Mouse (Mus musculus): ENCODE results near the gene Has1. TPM values are rescaled to one million over a fixed set of nuclear protein-coding genes. Genes with fewer than 3 reads are reported as not detected.

The Has1 gene
- polyA plus RNA-seq, 1 experiment from 2014 or later, result 1.5 TPM

DNA sequence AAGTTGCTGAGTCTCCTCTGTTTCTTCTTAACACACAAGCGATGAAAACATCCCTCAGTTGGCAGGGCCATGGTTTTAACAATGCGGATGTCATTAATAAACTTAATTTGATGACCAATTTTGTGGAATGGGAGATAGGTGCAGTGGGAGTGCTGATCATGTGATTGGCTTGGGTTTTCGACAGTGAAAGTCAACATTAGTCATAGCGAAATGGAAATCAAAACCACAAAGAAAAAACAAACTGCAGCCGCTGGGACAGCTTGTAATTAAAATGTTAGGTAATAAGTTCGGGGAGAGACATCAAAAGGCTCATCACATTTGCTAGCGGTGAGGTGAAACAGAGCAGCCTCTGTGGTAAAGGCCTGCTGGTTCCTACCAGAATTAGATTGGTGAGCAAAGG is 14.2 kb downstream of the Has1 start:
- no peak overlapping the region for H3K4me2 ChIP-seq (replicated peaks)
- no peaks in the 10 kb centered on the region for H3K27me3 ChIP-seq
- peaks cover 28% of the 10 kb centered on the region for H3K4me1 ChIP-seq
- no peaks in the 10 kb centered on the region for H3K9me3 ChIP-seq
- no peak overlapping the region for H3K27ac ChIP-seq
- peaks cover 64% of the 10 kb centered on the region for H3K36me3 ChIP-seq
- no peak for ATAC-seq (ENCODE audit: low FRiP score, low read depth)
- 87% methylated on average over 7 of the region's 7 CpGs for WGBS
- H3K9ac ChIP-seq, result no peak overlapping the region
- no peak overlapping the region for H3K4me3 ChIP-seq

DNA sequence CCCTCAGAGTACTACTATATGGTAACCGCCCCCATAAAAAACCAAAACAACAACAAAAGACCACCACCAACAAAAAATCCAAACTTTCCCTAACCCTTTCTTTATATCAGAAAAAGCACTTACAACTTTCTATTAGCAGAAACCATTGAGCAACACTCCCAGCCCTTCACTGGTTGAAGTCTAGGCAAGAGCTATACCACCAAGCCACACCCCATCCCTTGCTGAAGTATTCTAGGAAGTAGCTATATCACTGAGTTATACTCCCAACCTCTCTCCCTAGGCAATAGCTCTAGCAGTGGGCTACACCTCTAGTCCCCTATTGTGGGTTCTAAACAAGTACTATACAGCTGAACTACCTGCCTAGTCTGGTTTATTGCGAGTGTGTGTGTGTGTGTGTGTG is 15.7 kb downstream of the Has1 start:
- H3K4me2 ChIP-seq (replicated peaks), result no peak overlapping the region
- no peak overlapping the region for H3K27ac ChIP-seq
- no peak overlapping the region for H3K4me3 ChIP-seq
- WGBS, result 91% methylated on average over 2 of the region's 2 CpGs
- no peaks in the 10 kb centered on the region for H3K9me3 ChIP-seq
- H3K27me3 ChIP-seq, result no peaks in the 10 kb centered on the region
- peaks cover 74% of the 10 kb centered on the region for H3K36me3 ChIP-seq
- no peak for ATAC-seq (ENCODE audit: low FRiP score, low read depth)
- no peak overlapping the region for H3K9ac ChIP-seq
- peaks cover 43% of the 10 kb centered on the region for H3K4me1 ChIP-seq

DNA sequence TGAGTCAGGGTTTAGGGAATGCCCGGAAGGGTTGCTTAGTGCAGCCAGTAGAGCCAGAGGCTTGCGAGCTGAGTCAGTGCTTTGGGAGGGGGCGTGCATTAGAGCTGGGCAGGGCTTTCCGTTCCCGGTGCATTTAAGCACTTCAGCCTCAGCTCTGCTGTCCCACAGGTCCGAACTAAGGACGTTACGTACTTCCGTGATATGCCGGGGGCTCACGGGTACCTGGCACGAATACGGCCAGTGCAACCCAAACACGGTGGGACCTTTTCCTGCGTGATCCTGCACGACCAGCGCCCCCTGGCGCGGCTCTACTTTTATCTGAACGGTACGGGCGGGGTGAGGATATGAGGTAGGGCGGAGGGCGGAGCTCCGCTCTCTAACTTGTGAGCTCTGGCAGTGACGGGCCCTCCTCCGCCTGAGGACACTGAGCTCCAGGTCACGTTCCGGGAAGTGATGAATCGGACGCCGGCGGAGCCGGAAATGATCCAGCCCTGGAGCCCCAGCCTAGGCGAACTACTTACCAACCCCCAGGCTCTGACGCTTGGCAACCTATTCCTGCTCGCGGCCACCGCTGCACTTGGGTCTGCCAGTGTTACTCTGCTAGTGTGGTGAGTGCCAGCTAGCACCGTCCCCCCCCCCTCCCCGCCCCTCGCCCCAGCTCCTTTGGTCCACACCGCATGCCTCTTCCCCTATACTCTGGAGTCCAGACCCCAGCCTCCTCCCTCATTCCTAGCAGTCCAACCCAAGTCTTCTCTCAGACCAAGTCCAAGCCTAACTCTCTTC is 16.9 kb downstream of the Has1 start:
- Histone ChIP-seq H3K4me3 (peak overlapping the region; percentile 43), H3K9me3 (no peaks in the 10 kb centered on the region), H3K27me3 (no peaks in the 10 kb centered on the region), H3K27ac (peak overlapping the region; percentile 90), H3K4me2 (replicated peaks) (peak overlapping the region; percentile 68), H3K36me3 (peaks cover 79% of the 10 kb centered on the region), H3K4me1 (peaks cover 55% of the 10 kb centered on the region), H3K9ac (peak overlapping the region; percentile 65)
- WGBS, result 3% methylated on average over 43 of the region's 43 CpGs
- peak; percentile 96 for ATAC-seq (ENCODE audit: low FRiP score, low read depth)

DNA sequence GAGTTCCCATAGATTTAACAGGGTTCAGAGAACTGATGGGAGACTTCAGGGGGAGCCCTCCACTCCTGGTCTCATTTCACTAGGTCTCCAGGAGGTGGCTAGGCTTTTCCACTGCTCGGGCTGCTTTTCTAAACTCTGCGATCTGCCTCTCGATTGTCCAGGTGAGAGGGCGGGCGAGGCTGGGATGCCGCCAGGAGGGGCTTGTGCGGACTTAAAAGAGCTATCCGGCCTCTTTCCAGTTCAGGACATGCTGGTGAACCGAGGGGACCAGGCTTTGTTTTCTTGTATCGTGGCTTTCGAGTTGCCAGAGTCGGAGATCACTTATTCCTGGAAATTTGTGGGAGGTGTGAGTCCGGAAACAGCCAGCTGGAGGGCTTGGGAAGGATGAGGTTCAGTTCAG is 17.6 kb downstream of the Has1 start:
- H3K4me1 ChIP-seq, result peaks cover 62% of the 10 kb centered on the region
- peak overlapping the region; percentile 43 for H3K4me3 ChIP-seq
- peak overlapping the region; percentile 90 for H3K27ac ChIP-seq
- ATAC-seq (ENCODE audit: low FRiP score, low read depth), result no peak
- H3K4me2 ChIP-seq (replicated peaks), result peak overlapping the region; percentile 68
- H3K9ac ChIP-seq, result peak overlapping the region; percentile 65
- H3K9me3 ChIP-seq, result no peaks in the 10 kb centered on the region
- peaks cover 78% of the 10 kb centered on the region for H3K36me3 ChIP-seq
- WGBS, result 8% methylated on average over 13 of the region's 13 CpGs
- H3K27me3 ChIP-seq, result no peaks in the 10 kb centered on the region

DNA sequence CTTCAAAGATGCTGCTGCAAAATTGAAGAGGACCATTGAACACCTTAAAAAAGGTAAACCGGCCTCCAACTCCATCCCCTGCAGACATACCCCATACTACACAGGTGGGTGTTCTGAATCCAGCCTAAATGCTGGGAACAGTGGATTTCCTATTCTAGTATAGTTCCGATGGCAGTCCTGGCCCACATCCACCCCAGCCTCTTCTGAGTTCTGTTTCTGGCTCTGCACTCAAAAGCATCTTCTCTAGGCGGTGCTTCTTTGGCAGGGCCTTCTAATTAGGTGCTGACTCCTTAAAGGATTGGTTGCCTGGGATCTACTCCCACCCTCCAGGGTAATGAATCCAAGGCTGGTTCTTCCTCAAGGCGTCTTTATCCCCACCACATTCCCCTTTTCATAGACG is 18.9 kb downstream of the Has1 start:
- H3K9ac ChIP-seq, result no peak overlapping the region
- no peaks in the 10 kb centered on the region for H3K27me3 ChIP-seq
- no peaks in the 10 kb centered on the region for H3K9me3 ChIP-seq
- H3K4me1 ChIP-seq, result peaks cover 75% of the 10 kb centered on the region
- peaks cover 78% of the 10 kb centered on the region for H3K36me3 ChIP-seq
- ATAC-seq (ENCODE audit: low FRiP score, low read depth), result no peak
- no peak overlapping the region for H3K27ac ChIP-seq
- no peak overlapping the region; the same call in 1 of the 2 replicates for H3K4me2 ChIP-seq (replicated peaks)
- 64% methylated on average over 5 of the region's 5 CpGs for WGBS
- no peak overlapping the region for H3K4me3 ChIP-seq

DNA sequence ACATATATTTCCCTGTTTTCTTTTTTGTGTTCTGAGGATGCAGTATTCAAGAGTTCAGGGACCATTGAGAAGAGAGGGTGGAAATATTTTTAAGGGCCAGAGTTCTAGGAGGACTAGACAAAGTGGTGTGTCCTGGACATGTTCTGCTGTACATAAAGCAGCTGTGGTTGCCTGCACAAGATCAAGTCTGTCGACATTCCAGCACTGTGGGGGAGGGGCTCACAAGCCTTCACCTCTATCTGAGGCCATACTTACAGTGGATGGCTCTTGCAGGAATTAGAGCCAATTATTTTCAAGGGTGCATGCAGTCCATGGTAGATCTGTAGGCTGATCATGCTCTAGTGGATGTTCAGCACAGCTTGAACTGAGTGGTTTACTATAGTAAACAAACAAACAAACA is 20.1 kb downstream of the Has1 start:
- H3K4me3 ChIP-seq, result no peak overlapping the region
- H3K9ac ChIP-seq, result no peak overlapping the region
- no peaks in the 10 kb centered on the region for H3K27me3 ChIP-seq
- 0% methylated on average over 1 of the region's 1 CpGs for WGBS
- peaks cover 76% of the 10 kb centered on the region for H3K36me3 ChIP-seq
- ATAC-seq (ENCODE audit: low FRiP score, low read depth), result no peak
- H3K27ac ChIP-seq, result no peak overlapping the region
- H3K4me1 ChIP-seq, result peaks cover 87% of the 10 kb centered on the region
- no peaks in the 10 kb centered on the region for H3K9me3 ChIP-seq
- H3K4me2 ChIP-seq (replicated peaks), result peak overlapping the region; percentile 25; the same call in 1 of the 2 replicates

DNA sequence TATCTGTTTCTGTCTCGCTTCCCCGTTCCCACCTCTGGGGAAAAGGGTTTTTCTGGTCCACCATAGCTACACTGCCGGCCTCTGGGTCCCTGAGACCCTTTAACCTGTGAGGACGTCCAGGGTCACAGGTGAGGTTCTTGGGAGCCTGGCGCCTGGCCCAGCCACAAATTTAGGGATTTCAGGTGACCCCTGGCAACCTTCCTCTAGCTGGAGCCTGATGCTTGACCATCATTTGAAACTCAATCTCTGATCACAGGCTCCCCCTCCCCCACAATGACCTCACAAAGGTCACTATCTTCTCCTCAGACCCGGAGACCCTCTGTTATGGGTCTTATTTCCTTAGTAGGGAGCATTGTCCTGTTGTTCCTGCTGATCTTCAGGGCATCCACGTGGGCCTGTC is 24.3 kb downstream of the Has1 start:
- 78% methylated on average over 7 of the region's 7 CpGs for WGBS
- Histone ChIP-seq H3K36me3 (peaks cover 49% of the 10 kb centered on the region), H3K9me3 (no peaks in the 10 kb centered on the region), H3K9ac (peak overlapping the region; percentile 94), H3K4me3 (peak overlapping the region; percentile 83), H3K27ac (no peak overlapping the region), H3K4me1 (peaks cover 63% of the 10 kb centered on the region), H3K27me3 (no peaks in the 10 kb centered on the region), H3K4me2 (replicated peaks) (peak overlapping the region; percentile 88)
- no peak for ATAC-seq (ENCODE audit: low FRiP score, low read depth)

DNA sequence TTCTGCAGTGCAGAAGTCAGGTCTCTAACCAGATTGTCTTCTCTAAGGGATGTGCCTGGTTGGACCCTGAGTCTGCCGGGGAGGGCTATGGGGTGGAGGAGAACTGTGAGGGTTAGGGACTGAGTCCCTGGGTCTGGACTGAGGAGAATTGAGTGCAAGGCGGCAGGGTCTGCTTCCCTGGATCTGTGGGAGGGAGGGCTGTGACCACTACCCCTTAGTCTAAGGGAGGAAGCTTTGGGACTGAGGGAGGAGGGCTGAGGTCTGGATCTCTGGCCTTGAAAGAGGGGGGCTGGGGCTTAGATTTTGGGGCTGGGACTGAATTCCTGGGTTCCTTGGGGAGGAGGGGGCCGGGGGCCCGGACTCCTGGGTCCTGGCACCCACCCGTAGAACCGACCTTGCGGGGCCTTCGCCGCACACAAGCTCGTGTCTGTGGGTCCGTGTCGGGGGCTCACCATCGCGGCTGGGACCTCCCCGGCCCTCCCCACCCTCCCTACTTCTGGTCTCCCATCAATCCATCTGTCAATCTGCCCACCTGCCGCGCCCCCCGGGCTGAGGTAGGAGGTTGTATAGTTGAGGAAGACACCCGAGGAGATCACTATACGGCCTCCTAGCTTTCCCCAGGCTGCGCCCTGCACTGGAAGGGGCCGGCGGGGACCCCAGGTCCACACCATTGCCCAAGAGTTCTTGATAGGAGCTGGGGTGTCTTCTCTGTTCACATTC is 25.0 kb downstream of the Has1 start:
- no peaks in the 10 kb centered on the region for H3K27me3 ChIP-seq
- H3K4me3 ChIP-seq, result peak overlapping the region; percentile 83
- peak overlapping the region; percentile 88 for H3K4me2 ChIP-seq (replicated peaks)
- ATAC-seq (ENCODE audit: low FRiP score, low read depth), result no peak
- peak overlapping the region; percentile 100; the same call in 1 of the 2 replicates for H3K27ac ChIP-seq
- peaks cover 45% of the 10 kb centered on the region for H3K36me3 ChIP-seq
- H3K9me3 ChIP-seq, result no peaks in the 10 kb centered on the region
- H3K4me1 ChIP-seq, result peaks cover 58% of the 10 kb centered on the region
- H3K9ac ChIP-seq, result peak overlapping the region; percentile 94
- 47% methylated on average over 23 of the region's 23 CpGs for WGBS

DNA sequence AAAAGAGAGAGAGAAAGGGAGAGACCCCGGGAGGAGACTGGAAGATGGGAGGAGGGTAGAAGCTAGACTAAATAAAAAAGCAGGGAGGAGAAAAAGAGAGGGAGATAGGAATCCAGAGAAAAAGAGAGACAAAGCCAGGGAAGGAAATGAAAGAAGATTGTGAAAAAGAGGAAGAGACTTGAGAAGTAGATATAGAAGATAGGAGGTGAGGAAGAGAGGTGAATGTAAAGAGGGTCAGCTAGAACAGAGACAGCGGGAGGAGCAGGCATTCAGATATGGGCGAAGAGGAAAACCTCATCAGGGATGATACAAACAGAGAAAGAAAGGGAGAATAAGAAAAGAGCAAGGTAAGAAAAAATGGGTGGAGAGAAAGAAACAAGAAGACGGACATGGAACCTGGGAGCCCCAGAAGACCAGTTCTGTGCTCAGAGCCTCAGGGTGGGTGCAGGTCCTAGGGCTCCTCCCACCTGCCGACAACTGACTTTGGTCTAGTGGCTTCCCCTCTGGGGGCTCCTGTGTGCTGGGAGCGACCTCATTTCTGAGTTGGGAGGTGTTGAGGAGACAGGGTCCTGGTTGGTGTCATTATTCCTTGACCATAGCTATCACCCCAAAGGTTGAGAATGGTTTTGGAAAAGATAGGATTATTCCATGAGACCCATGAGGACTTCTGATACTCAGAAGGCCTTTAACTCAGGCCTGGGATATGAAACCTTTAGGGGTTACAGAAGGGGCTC is 25.8 kb downstream of the Has1 start:
- Histone ChIP-seq H3K9ac (peak overlapping the region; percentile 94), H3K4me3 (peak overlapping the region; percentile 83), H3K4me2 (replicated peaks) (peak overlapping the region; percentile 88), H3K27me3 (no peaks in the 10 kb centered on the region), H3K4me1 (peaks cover 51% of the 10 kb centered on the region), H3K27ac (peak overlapping the region; percentile 100), H3K36me3 (peaks cover 39% of the 10 kb centered on the region), H3K9me3 (no peaks in the 10 kb centered on the region)
- 2% methylated on average over 6 of the region's 6 CpGs for WGBS
- ATAC-seq (ENCODE audit: low FRiP score, low read depth), result no peak

DNA sequence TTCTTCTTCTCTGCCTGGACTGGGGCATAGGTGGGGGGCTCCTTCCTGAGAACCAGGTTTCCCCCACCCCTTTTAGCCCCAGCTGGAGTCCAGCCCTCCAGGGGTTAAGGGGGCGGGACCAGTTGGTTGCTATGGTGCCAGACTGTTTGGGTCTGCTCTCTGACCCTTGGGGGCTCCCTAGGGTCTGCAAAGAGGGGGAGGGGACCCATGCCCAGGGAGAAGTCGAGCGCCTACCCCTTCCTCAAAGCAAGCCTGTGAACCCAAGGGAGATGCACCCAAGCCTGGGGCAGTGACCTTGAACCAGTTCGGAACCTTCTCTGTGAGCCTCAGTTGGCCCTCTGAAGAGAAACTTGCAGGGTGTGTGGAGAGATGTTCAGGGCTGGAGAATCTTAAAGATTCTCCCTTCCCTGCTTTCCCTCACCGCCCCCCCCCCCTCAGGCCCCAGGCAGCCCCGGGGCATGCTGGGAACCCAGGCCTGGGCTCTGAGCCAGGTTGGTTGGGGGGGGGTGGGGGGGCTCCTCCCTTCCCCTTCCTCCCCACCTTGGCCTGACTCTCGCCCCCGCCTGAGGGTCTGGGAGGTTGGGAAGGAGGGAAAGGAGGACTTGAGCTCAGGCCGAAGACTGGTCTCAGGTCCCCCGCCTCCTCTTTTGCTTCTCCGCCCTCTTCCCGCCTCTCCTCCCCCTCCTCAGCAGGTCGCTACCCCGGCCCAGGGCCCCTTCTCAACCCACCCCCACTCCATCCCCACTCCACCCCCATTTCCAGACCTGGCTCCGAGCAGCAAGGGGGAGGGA is 26.6 kb downstream of the Has1 start:
- WGBS, result under 1% methylated on average over 8 of the region's 15 CpGs
- peak; percentile 77 for ATAC-seq (ENCODE audit: low FRiP score, low read depth)
- Histone ChIP-seq H3K36me3 (peaks cover 31% of the 10 kb centered on the region), H3K4me2 (replicated peaks) (peak overlapping the region; percentile 88), H3K9me3 (no peaks in the 10 kb centered on the region), H3K9ac (peak overlapping the region; percentile 94), H3K4me3 (peak overlapping the region; percentile 83), H3K4me1 (peaks cover 42% of the 10 kb centered on the region), H3K27me3 (no peaks in the 10 kb centered on the region), H3K27ac (peak overlapping the region; percentile 100)

DNA sequence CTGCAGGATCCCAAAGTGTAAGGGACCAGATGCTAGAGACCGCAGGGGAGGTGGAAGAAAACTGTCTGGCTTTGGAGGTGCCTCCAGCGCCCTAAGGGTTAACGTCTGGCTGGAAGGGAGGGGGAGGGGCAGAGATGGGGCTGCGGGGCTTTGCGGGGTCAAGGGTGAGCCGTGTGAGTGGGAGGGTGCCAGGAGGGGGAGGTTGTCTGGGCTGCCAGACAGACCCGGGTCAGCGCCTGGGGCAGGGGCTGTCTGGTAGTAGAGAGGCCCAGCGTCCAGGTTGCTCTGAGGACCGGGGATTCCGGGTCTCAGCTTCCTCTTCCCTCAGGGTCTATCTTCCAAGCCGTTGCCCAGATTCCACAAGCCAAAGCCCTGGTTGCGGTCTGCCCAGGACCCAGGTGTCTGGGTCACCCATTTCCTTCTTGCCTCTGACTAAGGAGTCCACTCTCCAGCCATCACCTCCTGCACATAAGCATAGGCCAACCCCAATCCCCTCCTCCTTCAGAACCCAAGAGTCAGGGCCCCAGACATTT is 27.3 kb downstream of the Has1 start:
- WGBS, result under 1% methylated on average over 13 of the region's 13 CpGs
- peak overlapping the region; percentile 94 for H3K9ac ChIP-seq
- H3K4me1 ChIP-seq, result peaks cover 36% of the 10 kb centered on the region
- H3K4me2 ChIP-seq (replicated peaks), result peak overlapping the region; percentile 88
- no peaks in the 10 kb centered on the region for H3K9me3 ChIP-seq
- ATAC-seq (ENCODE audit: low FRiP score, low read depth), result peak; percentile 13
- no peaks in the 10 kb centered on the region for H3K27me3 ChIP-seq
- H3K27ac ChIP-seq, result peak overlapping the region; percentile 100
- H3K4me3 ChIP-seq, result peak overlapping the region; percentile 83
- peaks cover 26% of the 10 kb centered on the region for H3K36me3 ChIP-seq

Data from limb, embryonic 13.5 days (tissue).